Mouse (Mus musculus) C2C12 (cell line): ENCODE results near the gene Olfr1564. TPM values are rescaled to one million over a fixed set of nuclear protein-coding genes. Genes with fewer than 3 reads are reported as not detected.
"Not testable (repeated sequence)": the region's sequence is repeated elsewhere in the genome, so short reads cannot be mapped to it uniquely, and the experiment has no call there.

Experiments used
- H3K27me3 ChIP-seq: one replicate; pipeline ENCODE4 v1.6.1; 2011; ENCODE audit not compliant: control insufficient read depth, insufficient read depth, insufficient read length
- H3K36me3 ChIP-seq: one replicate; pipeline ENCODE4 v1.6.1; 2011; ENCODE audit not compliant: control insufficient read depth, insufficient read depth
- H3K4me3 ChIP-seq: one replicate; pipeline ENCODE4 v1.5.1; 2011; ENCODE audit warnings: mild to moderate bottlenecking, control low read depth; ENCODE audit not compliant: poor library complexity, insufficient read depth, severe bottlenecking
- H3K79me2 ChIP-seq: one replicate; pipeline ENCODE4 v1.6.1; 2011; ENCODE audit not compliant: control insufficient read depth, insufficient read depth
- H3K79me3 ChIP-seq: one replicate; pipeline ENCODE4 v1.6.1; 2011; ENCODE audit warnings: low read depth, control low read depth
- H3ac ChIP-seq: one replicate; pipeline ENCODE3; 2011; ENCODE audit warnings: low read depth; ENCODE audit not compliant: control insufficient read depth, insufficient read length
- CEBPB ChIP-seq: IDR thresholded peaks from one replicate; pipeline ENCODE4 v1.6.1; 2011; ENCODE audit warnings: low read depth, mild to moderate bottlenecking, control low read depth, moderate library complexity
- CTCF ChIP-seq: IDR thresholded peaks from one replicate; pipeline ENCODE4 v1.5.1; 2011; ENCODE audit not compliant: control insufficient read depth, insufficient read depth, insufficient read length
- FOSL1 ChIP-seq: IDR thresholded peaks from one replicate; pipeline ENCODE4 v1.8.0; 2011; ENCODE audit warnings: mild to moderate bottlenecking, low read length; ENCODE audit not compliant: poor library complexity, insufficient read depth, severe bottlenecking
- MAX ChIP-seq: IDR thresholded peaks from one replicate; pipeline ENCODE4 v1.6.1; 2011; ENCODE audit warnings: mild to moderate bottlenecking, control low read depth
- MYOD1 ChIP-seq: IDR thresholded peaks from one replicate; pipeline ENCODE4 v1.6.1; 2011; ENCODE audit warnings: low read depth; ENCODE audit not compliant: control insufficient read depth, insufficient read length
- MYOG ChIP-seq: IDR thresholded peaks from one replicate; pipeline ENCODE4 v1.6.1; 2011; ENCODE audit not compliant: control insufficient read depth, insufficient read length; ENCODE audit errors: extremely low read depth
- USF1 ChIP-seq: IDR thresholded peaks from one replicate; pipeline ENCODE4 v1.6.1; 2011; ENCODE audit warnings: low read depth, mild to moderate bottlenecking, control low read depth, moderate library complexity
- long read RNA-seq, 2 experiments: library from polyadenylated mRNA; unstranded; transcript quantifications; one replicate each; pipeline ENCODE4 v2.0.0; 2019 to 2020
- polyA plus RNA-seq: library from polyadenylated mRNA; unstranded; fragments of >200 nt; fragmentation: generic; extraction: Trizol; gene quantifications from one replicate; pipeline ENCODE4 v1.2.1, GENCODE M21; 2012; ENCODE audit warnings: missing spikeins

Gene Olfr1564
- 0.01 TPM for polyA plus RNA-seq
- long read RNA-seq, experiment 1, result 0 reads
- long read RNA-seq, experiment 2, result 0 reads

DNA sequence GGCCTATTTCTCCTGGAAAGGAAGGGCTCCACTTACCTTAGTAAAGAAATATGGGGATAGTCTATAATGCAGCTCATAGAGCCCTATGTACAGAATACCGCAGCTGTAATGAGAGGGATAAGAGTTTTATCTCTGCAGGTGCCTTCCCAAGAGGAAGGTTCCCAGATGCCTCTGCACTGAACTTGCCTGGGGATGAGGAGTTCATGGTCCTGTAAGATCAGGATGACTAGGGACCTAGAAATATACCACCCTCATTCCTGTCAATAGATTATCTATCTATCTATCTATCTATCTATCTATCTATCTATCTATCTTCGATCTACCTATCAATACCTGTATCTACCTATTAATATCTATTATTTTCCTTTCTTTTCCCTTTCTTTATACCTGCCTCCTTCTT is at the start of gene Olfr1564:
TSS of gene Olfr1564 (minus strand) at position 101 of the 400 bp plus-strand sequence.
- H3K36me3 ChIP-seq, result no peaks in the 10 kb centered on the region
- TF ChIP-seq MYOG, result no peak
- TF ChIP-seq CEBPB, result no peak
- TF ChIP-seq FOSL1, result no peak
- no peak for TF ChIP-seq USF1
- no peak for TF ChIP-seq MAX
- no peak for TF ChIP-seq CTCF
- no peak for TF ChIP-seq MYOD1
- H3ac ChIP-seq, result no peak within 1 kb of the TSS
- no peaks in the 10 kb centered on the region for H3K27me3 ChIP-seq
- H3K79me3 ChIP-seq, result no peaks in the 10 kb centered on the region
- no peak within 1 kb of the TSS for H3K4me3 ChIP-seq
- no peaks in the 10 kb centered on the region for H3K79me2 ChIP-seq

GRCm38 (mm10) chr17:33268907-33269306 is 47.4 kb upstream of the Olfr1564 start:
- TF ChIP-seq FOSL1, result no peak
- TF ChIP-seq MYOG, result no peak
- no peak for TF ChIP-seq MAX
- no peak for TF ChIP-seq CTCF
- TF ChIP-seq USF1, result no peak
- TF ChIP-seq MYOD1, result no peak
- TF ChIP-seq CEBPB, result no peak
- Histone ChIP-seq H3K36me3 (no peaks in the 10 kb centered on the region), H3K4me3 (no peak overlapping the region), H3ac (no peak overlapping the region), H3K27me3 (no peaks in the 10 kb centered on the region), H3K79me2 (no peaks in the 10 kb centered on the region), H3K79me3 (no peaks in the 10 kb centered on the region)

GRCm38 (mm10) chr17:33264376-33264775 is 42.9 kb upstream of the Olfr1564 start, which contains the start of gene Olfr63:
Olfr63 (plus strand) TSS chr17:33264676.
- no peak for TF ChIP-seq MYOD1
- TF ChIP-seq FOSL1, result no peak
- no peak for TF ChIP-seq USF1
- no peak for TF ChIP-seq CEBPB
- no peak for TF ChIP-seq CTCF
- no peak for TF ChIP-seq MYOG
- no peak for TF ChIP-seq MAX
- Histone ChIP-seq H3K27me3 (no peaks in the 10 kb centered on the region), H3K79me2 (no peaks in the 10 kb centered on the region), H3ac (no peak within 1 kb of the TSS), H3K4me3 (no peak within 1 kb of the TSS), H3K36me3 (no peaks in the 10 kb centered on the region), H3K79me3 (no peaks in the 10 kb centered on the region)

DNA sequence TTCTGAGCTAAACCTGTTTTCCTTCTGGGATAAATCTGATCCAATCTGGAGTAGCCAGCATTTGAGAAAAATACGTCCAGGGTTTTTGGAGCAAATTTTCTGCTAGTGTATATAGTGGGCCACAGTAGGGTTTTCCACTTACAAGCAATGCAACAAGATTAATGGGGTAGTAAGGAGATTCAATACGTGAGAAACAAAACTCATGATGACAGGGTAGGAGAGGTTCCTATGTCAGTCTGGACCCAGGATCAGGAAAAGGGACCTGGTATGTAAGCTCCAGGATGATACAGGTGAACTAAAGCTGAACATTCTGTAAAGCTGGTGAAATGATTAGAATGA is 33.8 kb upstream of the Olfr1564 start:
- H3K4me3 ChIP-seq, result not testable (repeated sequence)

GRCm38 (mm10) chr17:33254530-33255318 is 33.2 kb upstream of the Olfr1564 start, which contains the start of gene Zfp955a:
Zfp955a (minus strand) TSS chr17:33255145.
- H3K79me2 ChIP-seq, H3K4me3 ChIP-seq, H3ac ChIP-seq, H3K36me3 ChIP-seq, H3K79me3 ChIP-seq, H3K27me3 ChIP-seq: not testable (repeated sequence)

More for the DNA sequence above, 33.8 kb upstream of the Olfr1564 start:
- not testable (repeated sequence) for H3ac ChIP-seq, H3K79me2 ChIP-seq, H3K79me3 ChIP-seq, H3K27me3 ChIP-seq, H3K36me3 ChIP-seq

DNA sequence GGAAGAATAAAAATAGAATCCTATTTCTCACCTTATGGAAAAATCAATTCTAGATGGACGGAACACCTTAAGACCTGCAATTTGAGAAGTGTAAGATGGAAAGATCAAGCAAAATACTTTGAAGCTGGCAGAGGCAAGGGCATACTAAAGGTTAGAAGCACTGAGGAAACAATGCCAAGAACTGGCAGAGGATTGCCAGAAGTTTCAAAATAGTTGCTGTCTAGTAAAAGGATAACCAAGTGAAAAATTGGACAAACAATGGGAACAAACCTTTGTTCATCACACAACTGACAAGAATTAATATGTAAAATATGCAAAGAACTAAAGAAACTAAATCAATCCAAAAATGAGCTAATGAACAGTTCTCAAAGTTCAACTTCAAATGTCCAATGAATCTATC is 15.2 kb upstream of the Olfr1564 start:
- not testable (repeated sequence) for H3K79me2 ChIP-seq, H3K27me3 ChIP-seq, H3K36me3 ChIP-seq, H3K79me3 ChIP-seq, H3K4me3 ChIP-seq, H3ac ChIP-seq

- H3ac ChIP-seq, H3K79me3 ChIP-seq, H3K4me3 ChIP-seq, H3K79me2 ChIP-seq, H3K27me3 ChIP-seq, H3K36me3 ChIP-seq: not testable (repeated sequence)
Measured at GRCm38 (mm10) chr17:33191002-33191401, 30.5 kb downstream of the Olfr1564 start, which contains the start of gene Olfr239. Olfr239 (plus strand) TSS chr17:33191302.

- not testable (repeated sequence) for H3ac ChIP-seq, H3K79me2 ChIP-seq
Measured at GRCm38 (mm10) chr17:33168147-33168546, 53.3 kb downstream of the Olfr1564 start, which contains the start of gene Olfr55. Olfr55 (plus strand) TSS chr17:33168447.

More at GRCm38 (mm10) chr17:33168147-33168546, 53.3 kb downstream of the Olfr1564 start, which contains the start of gene Olfr55:
- not testable (repeated sequence) for H3K27me3 ChIP-seq, H3K4me3 ChIP-seq, H3K36me3 ChIP-seq, H3K79me3 ChIP-seq
